Mouse (Mus musculus) hindbrain, embryonic 16.5 days (tissue): ENCODE data around the gene Coq8b. TPM values are rescaled to one million over a fixed set of nuclear protein-coding genes. Genes with fewer than 3 reads are reported as not detected.

ENCODE experiments used
- ATAC-seq: fragments of 200-750 bp; cut with Nextera tagmentation; 2 replicates; pipeline ENCODE4 v1.8.0; 2017; ENCODE audit warnings: moderate TSS enrichment, moderate library complexity
- H3K27ac ChIP-seq: fragments of 300-500 bp; sonication (generic); 2 replicates; pipeline ENCODE4 v1.5.1; 2014; ENCODE audit warnings: low read depth, mild to moderate bottlenecking, control low read depth, low read length, moderate library complexity
- H3K27me3 ChIP-seq: fragments of 300-500 bp; sonication (generic); replicated peaks from 2 replicates; pipeline ENCODE4 v1.6.1; 2014; ENCODE audit warnings: low read length; ENCODE audit not compliant: control insufficient read depth, insufficient read depth
- H3K36me3 ChIP-seq: fragments of 300-500 bp; sonication (generic); 2 replicates; pipeline ENCODE4 v1.6.1; 2014; ENCODE audit warnings: mild to moderate bottlenecking, low read length, moderate library complexity, mixed read lengths; ENCODE audit not compliant: control insufficient read depth, insufficient read depth
- H3K4me1 ChIP-seq: fragments of 300-500 bp; sonication (generic); 2 replicates; pipeline ENCODE4 v1.6.1; 2014; ENCODE audit warnings: low read depth, low read length; ENCODE audit not compliant: control insufficient read depth, insufficient read depth
- H3K4me2 ChIP-seq: fragments of 300-500 bp; sonication (generic); 2 replicates; pipeline ENCODE4 v1.6.1; 2014; ENCODE audit warnings: mild to moderate bottlenecking, low read length, control low read depth, moderate library complexity
- H3K4me3 ChIP-seq: fragments of 300-500 bp; sonication (generic); 2 replicates; pipeline ENCODE4 v1.5.1; 2014; ENCODE audit warnings: mild to moderate bottlenecking, low read length, control low read depth, moderate library complexity
- H3K9ac ChIP-seq: fragments of 300-500 bp; sonication (generic); 2 replicates; pipeline ENCODE4 v1.6.1; 2014; ENCODE audit warnings: low read depth, mild to moderate bottlenecking, control low read depth, low read length, moderate library complexity
- H3K9me3 ChIP-seq: fragments of 300-500 bp; sonication (generic); 2 replicates; pipeline ENCODE4 v1.6.1; 2014; ENCODE audit warnings: mild to moderate bottlenecking, low read length, moderate library complexity; ENCODE audit not compliant: control insufficient read depth
- WGBS: fragments of 180-500 bp; shearing (Covaris S2); extraction: QIAGEN DNeasy Blood & Tissue Kit; methylation state at CpG from one replicate; pipeline ENCODE4 v1.1.7; 2014; 5-methylcytosine and 5-hydroxymethylcytosine counted together
- polyA plus RNA-seq: library from polyadenylated mRNA; unstranded; fragments of >200 nt; fragmentation: Nextera tagmentation; extraction: Ambion mirVana; gene quantifications from 2 replicates; pipeline ENCODE4 v1.2.1, GENCODE M21; 2015

The Coq8b gene
- polyA plus RNA-seq, 1 experiment from 2014 or later = 21.8 TPM

- Histone ChIP-seq H3K9ac (no peak overlapping the region), H3K4me2 (no peak overlapping the region), H3K9me3 (no peaks in the 10 kb centered on the region), H3K4me3 (no peak overlapping the region), H3K27ac (no peak overlapping the region), H3K36me3 (peaks cover 71% of the 10 kb centered on the region), H3K4me1 (no peaks in the 10 kb centered on the region), H3K27me3 (no peaks in the 10 kb centered on the region)
- 91% methylated on average over 4 of the region's 4 CpGs for WGBS
- no peak for ATAC-seq
Observed at GRCm38 (mm10) chr7:27274916-27275315, 42.1 kb downstream of the Coq8b start.

GRCm38 (mm10) chr7:27276021-27276420 is 43.2 kb downstream of the Coq8b start:
- H3K9ac ChIP-seq = no peak overlapping the region
- no peak for ATAC-seq
- no peaks in the 10 kb centered on the region for H3K4me1 ChIP-seq
- H3K9me3 ChIP-seq = no peaks in the 10 kb centered on the region
- no peak overlapping the region for H3K27ac ChIP-seq
- H3K27me3 ChIP-seq = no peaks in the 10 kb centered on the region
- no peak overlapping the region for H3K4me3 ChIP-seq
- peaks cover 72% of the 10 kb centered on the region for H3K36me3 ChIP-seq
- no peak overlapping the region for H3K4me2 ChIP-seq
- WGBS = 75% methylated on average over 7 of the region's 7 CpGs

GRCm38 (mm10) chr7:27277191-27277590 is 44.4 kb downstream of the Coq8b start:
- no peak overlapping the region for H3K4me2 ChIP-seq
- no peaks in the 10 kb centered on the region for H3K9me3 ChIP-seq
- H3K4me3 ChIP-seq = no peak overlapping the region
- H3K27ac ChIP-seq = no peak overlapping the region
- H3K4me1 ChIP-seq = no peaks in the 10 kb centered on the region
- H3K36me3 ChIP-seq = peaks cover 67% of the 10 kb centered on the region
- no peak overlapping the region for H3K9ac ChIP-seq
- no peak for ATAC-seq
- H3K27me3 ChIP-seq = no peaks in the 10 kb centered on the region
- WGBS = 94% methylated on average over 3 of the region's 3 CpGs

GRCm38 (mm10) chr7:27281717-27282116 is 48.9 kb downstream of the Coq8b start:
- H3K4me1 ChIP-seq = peaks cover 6% of the 10 kb centered on the region; the same call in 1 of the 2 replicates
- no peak overlapping the region for H3K4me2 ChIP-seq
- no peak overlapping the region for H3K27ac ChIP-seq
- no peak overlapping the region for H3K4me3 ChIP-seq
- ATAC-seq = no peak
- H3K27me3 ChIP-seq = 0 out of 2 replicates have a peak, but pooled peaks cover 2% of the 10 kb centered on the region
- no peak overlapping the region for H3K9ac ChIP-seq
- H3K36me3 ChIP-seq = peaks cover 39% of the 10 kb centered on the region
- WGBS = 72% methylated on average over 13 of the region's 13 CpGs
- H3K9me3 ChIP-seq = no peaks in the 10 kb centered on the region

- peaks cover 6% of the 10 kb centered on the region; the same call in 1 of the 2 replicates for H3K4me1 ChIP-seq
- peaks cover 34% of the 10 kb centered on the region for H3K36me3 ChIP-seq
- no peak for ATAC-seq
- no peak overlapping the region for H3K4me2 ChIP-seq
- H3K9me3 ChIP-seq = no peaks in the 10 kb centered on the region
- 0 out of 2 replicates have a peak, but pooled peaks cover 2% of the 10 kb centered on the region for H3K27me3 ChIP-seq
- H3K27ac ChIP-seq = no peak overlapping the region
- H3K4me3 ChIP-seq = no peak overlapping the region
- WGBS = 66% methylated on average over 4 of the region's 4 CpGs
- H3K9ac ChIP-seq = no peak overlapping the region
Observed at GRCm38 (mm10) chr7:27282225-27282624, 49.4 kb downstream of the Coq8b start.

- Histone ChIP-seq H3K27me3 (0 out of 2 replicates have a peak, but pooled peaks cover 2% of the 10 kb centered on the region), H3K9ac (peak overlapping the region; percentile 50), H3K4me2 (peak overlapping the region; percentile 38), H3K4me1 (peaks cover 6% of the 10 kb centered on the region; the same call in 1 of the 2 replicates), H3K9me3 (no peaks in the 10 kb centered on the region), H3K27ac (no peak overlapping the region), H3K36me3 (peaks cover 12% of the 10 kb centered on the region), H3K4me3 (peak overlapping the region; percentile 19; the same call in 1 of the 2 replicates)
- WGBS = 1% methylated on average over 28 of the region's 28 CpGs
- ATAC-seq = peak; percentile 53
Observed at GRCm38 (mm10) chr7:27284865-27285697, 52.3 kb downstream of the Coq8b start.

GRCm38 (mm10) chr7:27285698-27286066 is 52.9 kb downstream of the Coq8b start:
- WGBS = 5% methylated on average over 8 of the region's 8 CpGs
- peaks cover 6% of the 10 kb centered on the region; the same call in 1 of the 2 replicates for H3K4me1 ChIP-seq
- H3K27me3 ChIP-seq = 0 out of 2 replicates have a peak, but pooled peaks cover 2% of the 10 kb centered on the region
- H3K4me3 ChIP-seq = no peak overlapping the region; the same call in 1 of the 2 replicates
- peak; percentile 82 for ATAC-seq
- H3K36me3 ChIP-seq = peaks cover 7% of the 10 kb centered on the region
- no peaks in the 10 kb centered on the region for H3K9me3 ChIP-seq
- H3K27ac ChIP-seq = no peak overlapping the region
- H3K4me2 ChIP-seq = peak overlapping the region; percentile 38
- H3K9ac ChIP-seq = no peak overlapping the region

- H3K36me3 ChIP-seq = no peaks in the 10 kb centered on the region
- no peak overlapping the region for H3K9ac ChIP-seq
- ATAC-seq = no peak
- H3K27ac ChIP-seq = no peak overlapping the region
- 88% methylated on average over 7 of the region's 7 CpGs for WGBS
- no peak overlapping the region for H3K4me3 ChIP-seq
- H3K27me3 ChIP-seq = 0 out of 2 replicates have a peak, but pooled peaks cover 2% of the 10 kb centered on the region
- no peaks in the 10 kb centered on the region for H3K9me3 ChIP-seq
- peaks cover 6% of the 10 kb centered on the region; the same call in 1 of the 2 replicates for H3K4me1 ChIP-seq
- no peak overlapping the region for H3K4me2 ChIP-seq
Observed at GRCm38 (mm10) chr7:27288732-27289131, 55.9 kb downstream of the Coq8b start.

- Histone ChIP-seq H3K27ac (no peak overlapping the region), H3K9ac (no peak overlapping the region), H3K4me1 (no peaks in the 10 kb centered on the region), H3K36me3 (no peaks in the 10 kb centered on the region), H3K27me3 (no peaks in the 10 kb centered on the region), H3K4me2 (no peak overlapping the region), H3K9me3 (no peaks in the 10 kb centered on the region), H3K4me3 (no peak overlapping the region)
- no peak for ATAC-seq
- WGBS = 63% methylated on average over 2 of the region's 2 CpGs
Observed at GRCm38 (mm10) chr7:27290555-27290954, 57.7 kb downstream of the Coq8b start.
